In genomic region chr11:98295013-98295585, GRCm38 (mm10) we compare ENCODE assay signal across 8 mouse cellular contexts. TPM values are rescaled to one million over a fixed set of nuclear protein-coding genes. Genes with fewer than 3 reads are reported as not detected.
DNase-seq lines count a peak whose midpoint lies in the region; ATAC-seq and TF ChIP-seq lines count a peak whose summit lies in the region.

No protein-coding gene starts in this region.

- TF ChIP-seq POLR2A in ES-Bruce4 (IDR thresholded peaks at IDR 0.05; ENCODE audit: insufficient read depth, low read length) = no peak

- H3K27ac ChIP-seq in ES-Bruce4 (ENCODE audit: insufficient read depth, low read length) = no peak overlapping the region
- H3K27ac ChIP-seq in embryonic facial prominence, embryonic 12.5 days = no peak overlapping the region
- H3K27ac ChIP-seq in limb, embryonic 11.5 days (replicated peaks; ENCODE audit: low read depth, low read length) = no peak overlapping the region
- H3K27ac ChIP-seq in stomach, embryonic 15.5 days = no peak overlapping the region

- H3K36me3 ChIP-seq in ES-Bruce4 (ENCODE audit: control insufficient read depth, insufficient read depth, low read length, poor library complexity, severe bottlenecking) = no peaks in the 10 kb centered on the region
- H3K36me3 ChIP-seq in embryonic facial prominence, embryonic 12.5 days = no peaks in the 10 kb centered on the region
- H3K36me3 ChIP-seq in limb, embryonic 11.5 days (ENCODE audit: control insufficient read depth, insufficient read depth, low read length) = no peaks in the 10 kb centered on the region
- H3K36me3 ChIP-seq in stomach, embryonic 15.5 days = no peaks in the 10 kb centered on the region

- peak overlapping the region; percentile 80 for H3K4me3 ChIP-seq in ES-Bruce4 (ENCODE audit: low read depth, low read length)
- H3K4me3 ChIP-seq in embryonic facial prominence, embryonic 12.5 days = peak overlapping the region; percentile 75
- peak overlapping the region; percentile 56 for H3K4me3 ChIP-seq in limb, embryonic 11.5 days (ENCODE audit: low read depth, low read length)
- peak overlapping the region; percentile 58 for H3K4me3 ChIP-seq in stomach, embryonic 15.5 days (replicated peaks)

- no peak for ATAC-seq in embryonic facial prominence, embryonic 12.5 days (ENCODE audit: insufficient number of reproducible peaks, insufficient read depth, low FRiP score, low TSS enrichment)
- no peak for ATAC-seq in limb, embryonic 11.5 days (ENCODE audit: insufficient number of reproducible peaks, low FRiP score, low TSS enrichment, low read depth)
- ATAC-seq in stomach, embryonic 15.5 days (ENCODE audit: insufficient read depth, low FRiP score, low read depth) = no peak

- H3K9me3 ChIP-seq in ES-Bruce4 (replicated peaks; ENCODE audit: control insufficient read depth, insufficient read depth, low read length, poor library complexity, severe bottlenecking) = no peaks in the 10 kb centered on the region
- no peaks in the 10 kb centered on the region for H3K9me3 ChIP-seq in embryonic facial prominence, embryonic 12.5 days
- no peaks in the 10 kb centered on the region for H3K9me3 ChIP-seq in limb, embryonic 11.5 days (ENCODE audit: control insufficient read depth, low read length)
- H3K9me3 ChIP-seq in stomach, embryonic 15.5 days = no peaks in the 10 kb centered on the region

- peak; percentile 15 for DNase-seq in kidney, adult 11 months
- no peak for DNase-seq in kidney, postnatal 14 days
- no peak for DNase-seq in limb, embryonic 11.5 days (ENCODE audit: low spot score)
- no peak for DNase-seq in spleen, adult 12 weeks (ENCODE audit: low spot score)
- DNase-seq in ovary, postnatal 14 days (ENCODE audit: low spot score) = no peak

- TF ChIP-seq CTCF in ES-Bruce4 (IDR thresholded peaks at IDR 0.05; ENCODE audit: low read depth, low read length) = no peak

- no peaks in the 10 kb centered on the region for H3K27me3 ChIP-seq in ES-Bruce4 (ENCODE audit: control insufficient read depth, insufficient read depth, low read length, poor library complexity, severe bottlenecking)
- H3K27me3 ChIP-seq in embryonic facial prominence, embryonic 12.5 days = peaks cover 57% of the 10 kb centered on the region
- H3K27me3 ChIP-seq in limb, embryonic 11.5 days (ENCODE audit: control insufficient read depth, insufficient read depth, low read length) = peaks cover 32% of the 10 kb centered on the region
- H3K27me3 ChIP-seq in stomach, embryonic 15.5 days (replicated peaks) = no peaks in the 10 kb centered on the region

- H3K4me2 ChIP-seq in embryonic facial prominence, embryonic 12.5 days (replicated peaks) = peak overlapping the region; percentile 96
- H3K4me2 ChIP-seq in limb, embryonic 11.5 days (ENCODE audit: low read depth, severe bottlenecking) = peak overlapping the region; percentile 81
- H3K4me2 ChIP-seq in stomach, embryonic 15.5 days = peak overlapping the region; percentile 95

- peaks cover 2% of the 10 kb centered on the region for H3K4me1 ChIP-seq in ES-Bruce4 (ENCODE audit: control insufficient read depth, insufficient read depth, low read length)
- H3K4me1 ChIP-seq in embryonic facial prominence, embryonic 12.5 days = 0 out of 2 replicates have a peak, but pooled peaks cover 6% of the 10 kb centered on the region
- peaks cover 8% of the 10 kb centered on the region for H3K4me1 ChIP-seq in limb, embryonic 11.5 days (ENCODE audit: control insufficient read depth, insufficient read depth, low read length)
- H3K4me1 ChIP-seq in stomach, embryonic 15.5 days = peaks cover 14% of the 10 kb centered on the region

- 5% methylated on average over 9 of the region's 9 CpGs for WGBS in embryonic facial prominence, embryonic 12.5 days
- WGBS in limb, embryonic 11.5 days = 7% methylated on average over 9 of the region's 9 CpGs
- 7% methylated on average over 9 of the region's 9 CpGs for WGBS in stomach, embryonic 15.5 days

- TF ChIP-seq EP300 in ES-Bruce4 (IDR thresholded peaks at IDR 0.05; ENCODE audit: insufficient read depth, low read depth, low read length) = no peak

- H3K9ac ChIP-seq in ES-Bruce4 (ENCODE audit: low read depth, poor library complexity, severe bottlenecking) = peak overlapping the region; percentile 84
- peak overlapping the region; percentile 78 for H3K9ac ChIP-seq in embryonic facial prominence, embryonic 12.5 days
- peak overlapping the region; percentile 65 for H3K9ac ChIP-seq in limb, embryonic 11.5 days (ENCODE audit: low read length)
- H3K9ac ChIP-seq in stomach, embryonic 15.5 days = peak overlapping the region; percentile 52

RNA-seq across cellular contexts. Expression of gene Neurod2, which starts 34.3 kb away (rescaled TPM):
- polyA plus RNA-seq in ES-Bruce4 (2011; ENCODE audit: insufficient read depth, insufficient read length, low read depth, missing spikeins) = not detected in 2 replicates
- polyA plus RNA-seq in embryonic facial prominence, embryonic 12.5 days (2016; fragmentation: Nextera tagmentation; extraction: Ambion mirVana) = 0.27 and 0.61 TPM in 2 replicates
- not detected in 2 replicates for polyA plus RNA-seq in limb, embryonic 11.5 days (2014; fragmentation: Nextera tagmentation; extraction: Ambion mirVana)
- 0.09 and 0.18 TPM in 2 replicates for polyA plus RNA-seq in stomach, embryonic 15.5 days (2015; fragmentation: Nextera tagmentation; extraction: Ambion mirVana)

RNA-seq across cellular contexts. Expression of gene Ppp1r1b, which starts 53.1 kb away (rescaled TPM):
- 1.1 and 1.5 TPM in 2 replicates for polyA plus RNA-seq in ES-Bruce4 (2011; ENCODE audit: insufficient read depth, insufficient read length, low read depth, missing spikeins)
- polyA plus RNA-seq in embryonic facial prominence, embryonic 12.5 days (2016; fragmentation: Nextera tagmentation; extraction: Ambion mirVana) = 0.39 and 1.0 TPM in 2 replicates
- polyA plus RNA-seq in limb, embryonic 11.5 days (2014; fragmentation: Nextera tagmentation; extraction: Ambion mirVana) = 0.17 TPM in 1 of 2 replicates, not detected in the other
- polyA plus RNA-seq in stomach, embryonic 15.5 days (2015; fragmentation: Nextera tagmentation; extraction: Ambion mirVana) = 20.2 and 21.5 TPM in 2 replicates
